Mouse (Mus musculus) forebrain, embryonic 11.5 days (tissue): ENCODE results near the gene Mup14. TPM values are rescaled to one million over a fixed set of nuclear protein-coding genes. Genes with fewer than 3 reads are reported as not detected.
"Not testable (repeated sequence)": the region's sequence is repeated elsewhere in the genome, so short reads cannot be mapped to it uniquely, and the experiment has no call there.

Experiments
- ATAC-seq: fragments of 200-750 bp; cut with Nextera tagmentation; replicated peaks from 2 replicates; pipeline ENCODE4 v1.8.0; 2017; ENCODE audit warnings: moderate TSS enrichment; ENCODE audit not compliant: low FRiP score
- DNase-seq: peaks from one replicate; pipeline ENCODE4 v3.0.0-alpha.2; 2017; ENCODE audit warnings: low spot score
- H3K27ac ChIP-seq: fragments of 300-500 bp; sonication (generic); 2 replicates; pipeline ENCODE4 v1.5.1; 2014; ENCODE audit warnings: low read depth, low read length
- H3K27me3 ChIP-seq: fragments of 300-500 bp; sonication (generic); 2 replicates; pipeline ENCODE4 v1.6.1; 2014; ENCODE audit warnings: mild to moderate bottlenecking, low read length, mixed read lengths; ENCODE audit not compliant: control insufficient read depth, insufficient read depth
- H3K36me3 ChIP-seq: fragments of 300-500 bp; sonication (generic); 2 replicates; pipeline ENCODE4 v1.6.1; 2014; ENCODE audit warnings: mild to moderate bottlenecking, low read length, moderate library complexity, mixed read lengths; ENCODE audit not compliant: control insufficient read depth, insufficient read depth
- H3K4me1 ChIP-seq: fragments of 300-500 bp; sonication (generic); replicated peaks from 2 replicates; pipeline ENCODE4 v1.6.1; 2014; ENCODE audit warnings: low read length, mixed read lengths; ENCODE audit not compliant: control insufficient read depth, insufficient read depth
- H3K4me2 ChIP-seq: fragments of 300-500 bp; sonication (generic); 2 replicates; pipeline ENCODE4 v1.6.1; 2014; ENCODE audit warnings: low read depth, mild to moderate bottlenecking, low read length, moderate library complexity, mixed read lengths; ENCODE audit not compliant: severe bottlenecking
- H3K4me3 ChIP-seq: fragments of 300-500 bp; sonication (generic); 2 replicates; pipeline ENCODE4 v1.5.1; 2014; ENCODE audit warnings: low read depth, low read length
- H3K9ac ChIP-seq: fragments of 300-500 bp; sonication (generic); 2 replicates; pipeline ENCODE4 v1.6.1; 2014; ENCODE audit warnings: low read length
- H3K9me3 ChIP-seq: fragments of 300-500 bp; sonication (generic); 2 replicates; pipeline ENCODE4 v1.6.1; 2016; ENCODE audit warnings: low read length, mixed read lengths; ENCODE audit not compliant: control insufficient read depth
- WGBS: fragments of 180-500 bp; shearing (Covaris S2); extraction: QIAGEN DNeasy Blood & Tissue Kit; methylation state at CpG from one replicate; pipeline ENCODE4 v1.1.7; 2014; 5-methylcytosine and 5-hydroxymethylcytosine counted together
- polyA plus RNA-seq: library from polyadenylated mRNA; unstranded; fragments of >200 nt; fragmentation: Nextera tagmentation; extraction: Ambion mirVana; gene quantifications from 2 replicates; pipeline ENCODE4 v1.2.1, GENCODE M21; 2014

The Mup14 gene
- polyA plus RNA-seq = not detected in 2 replicates

GRCm38 (mm10) chr4:61303900-61304299, at the start of gene Mup14:
Gene Mup14 (minus strand): TSS chr4:61304000.
- not testable (repeated sequence) for H3K9me3 ChIP-seq, H3K9ac ChIP-seq, H3K27me3 ChIP-seq, DNase-seq, ATAC-seq, H3K4me2 ChIP-seq, H3K27ac ChIP-seq, H3K4me3 ChIP-seq, H3K36me3 ChIP-seq, H3K4me1 ChIP-seq
- 93% methylated on average over 4 of the region's 6 CpGs for WGBS

GRCm38 (mm10) chr4:61338108-61338507, 34.3 kb upstream of the Mup14 start:
- not testable (repeated sequence) for H3K36me3 ChIP-seq, DNase-seq, H3K9ac ChIP-seq, H3K4me3 ChIP-seq, ATAC-seq, H3K4me1 ChIP-seq, H3K27me3 ChIP-seq, H3K9me3 ChIP-seq, H3K4me2 ChIP-seq, H3K27ac ChIP-seq
- WGBS = 77% methylated on average over 3 of the region's 5 CpGs

Other genes starting within 250 kb of the Mup14 start
- not detected in 2 replicates for gene Mup13, start 75.7 kb downstream of the Mup14 start, polyA plus RNA-seq
- not detected in 2 replicates for gene Mup15, start 135.7 kb upstream of the Mup14 start, polyA plus RNA-seq
- gene Mup16, start 215.5 kb upstream of the Mup14 start, polyA plus RNA-seq = not detected in 2 replicates